Mouse (Mus musculus) testis, postnatal 14 days (tissue): ENCODE measurements around the gene Csnk1e.

Experiments used
- DNase-seq: peaks from one replicate; pipeline ENCODE4 v3.0.0; 2021; ENCODE audit warnings: low spot score

Csnk1e gene

DNA sequence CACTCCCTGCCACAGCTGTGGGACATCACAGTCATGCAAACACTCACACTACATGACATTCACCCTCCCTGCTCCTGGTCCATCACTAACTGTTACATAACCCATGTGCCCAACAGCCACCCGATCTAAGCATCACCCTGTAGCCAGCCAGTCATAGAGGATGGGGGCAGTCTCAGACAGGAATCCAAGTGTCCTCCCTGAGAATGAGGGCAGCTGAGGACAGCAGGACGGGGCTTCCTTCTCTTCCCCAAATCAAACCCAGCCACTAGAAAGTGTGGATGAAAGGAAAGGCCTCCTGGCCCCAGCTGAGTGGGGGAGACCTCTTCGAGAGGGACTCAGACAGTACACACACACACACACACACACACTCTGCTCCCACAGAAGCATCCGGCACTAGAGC is 60.5 kb downstream of the Csnk1e start:
- DNase-seq = no peak

DNA sequence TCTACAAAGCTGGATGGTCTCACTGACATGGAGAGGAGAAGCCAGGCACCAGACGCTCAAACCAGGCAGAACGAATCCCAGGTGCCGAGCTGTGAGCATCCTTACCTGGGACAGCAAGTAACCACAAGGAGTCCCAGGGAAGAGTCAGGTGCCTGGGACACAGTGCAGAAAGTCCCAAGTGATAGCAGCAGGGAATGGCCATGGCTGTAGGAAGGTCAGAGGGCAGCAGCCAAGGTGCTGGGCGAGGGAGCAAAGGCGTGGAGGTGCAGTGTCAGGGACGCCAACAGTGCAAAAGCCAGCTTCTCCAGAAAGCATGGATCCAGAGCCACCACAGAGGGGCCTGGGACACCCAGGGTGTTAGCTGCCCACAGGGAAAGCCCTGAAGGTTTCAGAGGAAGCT is 62.3 kb downstream of the Csnk1e start:
- no peak for DNase-seq

DNA sequence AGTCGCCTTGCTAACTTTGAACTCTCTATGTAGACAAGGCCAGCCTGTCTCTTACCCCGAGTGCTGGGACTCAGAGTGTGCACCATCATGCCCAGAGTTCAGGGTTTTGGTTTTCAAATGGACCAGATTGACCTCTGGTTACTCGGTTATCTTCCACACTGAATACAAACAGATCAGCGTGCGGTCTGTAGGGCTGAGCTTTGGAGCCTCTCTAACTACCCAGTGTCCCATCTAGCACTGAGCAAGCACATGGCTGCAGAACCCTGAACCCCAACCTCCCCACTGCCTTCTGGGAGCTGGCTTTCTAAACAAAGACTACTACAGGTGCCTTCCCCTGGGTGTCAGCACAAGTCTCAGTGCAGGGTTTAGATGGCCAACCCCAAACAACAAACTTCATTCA is 62.8 kb downstream of the Csnk1e start:
- no peak for DNase-seq

DNA sequence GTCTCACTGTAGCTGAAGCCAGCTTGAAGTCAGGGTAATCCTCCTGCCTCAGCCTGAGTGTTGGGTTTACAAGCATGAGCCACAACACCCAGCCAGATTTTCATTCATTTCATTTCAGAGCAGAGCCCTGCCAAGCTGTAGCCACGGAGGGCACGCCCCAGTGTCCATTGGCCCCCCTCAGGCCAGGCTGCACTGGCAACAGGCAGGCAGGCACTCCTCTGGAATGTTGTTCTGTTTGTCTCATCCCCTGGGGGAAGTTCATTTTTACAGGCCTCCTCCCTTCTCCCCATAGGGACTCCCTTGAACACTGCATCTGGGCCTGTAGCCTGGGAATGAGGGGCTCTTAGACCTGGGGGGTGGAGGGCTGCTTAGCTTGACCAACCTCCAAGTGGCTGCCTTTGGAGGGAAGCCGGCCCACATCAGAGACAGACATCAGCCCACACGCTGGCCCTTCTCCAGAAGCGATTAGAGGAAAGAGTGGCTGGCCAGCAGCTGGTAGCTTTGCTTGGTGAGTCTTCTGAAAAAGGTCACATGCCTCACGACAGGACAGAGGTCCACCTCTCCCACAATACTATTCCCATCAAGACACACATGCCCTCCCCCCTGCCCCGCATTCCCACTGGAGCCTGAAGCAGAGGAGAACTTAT is 63.8 kb downstream of the Csnk1e start:
- DNase-seq = peak; percentile 52

DNA sequence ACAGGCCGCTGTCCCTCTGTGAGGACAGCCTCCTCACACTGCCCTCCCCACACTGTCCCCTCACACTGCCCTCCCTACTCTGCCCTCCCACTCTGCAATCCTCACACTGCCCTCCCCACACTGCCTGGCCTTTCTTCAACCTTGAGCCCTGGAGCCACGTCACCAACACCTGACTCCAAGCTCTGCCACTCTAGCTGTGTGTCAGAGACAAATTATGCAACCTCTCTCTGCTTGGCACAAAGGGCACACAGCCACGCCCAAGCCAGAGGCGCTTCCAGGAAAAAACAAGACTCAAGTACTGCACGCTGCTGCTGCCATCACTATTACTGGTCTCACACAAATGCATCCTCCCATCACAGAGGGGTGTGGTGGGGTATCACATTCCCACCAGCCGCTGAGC is 64.9 kb downstream of the Csnk1e start:
- no peak for DNase-seq

GRCm38 (mm10) chr15:79388171-79388570 is 67.2 kb downstream of the Csnk1e start:
- DNase-seq = no peak

- no peak for DNase-seq
These were observed 67.8 kb downstream of the Csnk1e start for GRCm38 (mm10) chr15:79387611-79388010.

DNA sequence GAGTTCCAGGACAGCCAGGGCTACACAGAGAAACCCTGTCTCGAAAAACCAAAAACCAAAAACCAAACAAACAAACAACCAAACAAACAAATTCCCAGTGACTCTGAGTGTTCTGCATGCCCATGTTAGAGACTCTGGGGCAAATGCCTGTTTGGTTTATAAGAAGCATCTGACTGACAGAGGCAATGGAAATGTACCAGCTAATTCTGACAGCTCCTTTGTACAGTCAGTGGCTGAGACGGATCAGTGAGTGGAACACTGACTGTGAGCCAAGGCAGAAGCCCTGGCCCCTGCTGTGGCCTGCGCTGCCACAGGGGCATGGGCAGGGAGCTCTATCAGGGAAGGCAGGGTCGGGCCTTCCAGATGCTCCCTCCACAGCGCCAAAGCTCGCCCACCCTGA is 68.3 kb downstream of the Csnk1e start:
- DNase-seq = no peak

GRCm38 (mm10) chr15:79381644-79382043 is 73.7 kb downstream of the Csnk1e start:
- no peak for DNase-seq

DNA sequence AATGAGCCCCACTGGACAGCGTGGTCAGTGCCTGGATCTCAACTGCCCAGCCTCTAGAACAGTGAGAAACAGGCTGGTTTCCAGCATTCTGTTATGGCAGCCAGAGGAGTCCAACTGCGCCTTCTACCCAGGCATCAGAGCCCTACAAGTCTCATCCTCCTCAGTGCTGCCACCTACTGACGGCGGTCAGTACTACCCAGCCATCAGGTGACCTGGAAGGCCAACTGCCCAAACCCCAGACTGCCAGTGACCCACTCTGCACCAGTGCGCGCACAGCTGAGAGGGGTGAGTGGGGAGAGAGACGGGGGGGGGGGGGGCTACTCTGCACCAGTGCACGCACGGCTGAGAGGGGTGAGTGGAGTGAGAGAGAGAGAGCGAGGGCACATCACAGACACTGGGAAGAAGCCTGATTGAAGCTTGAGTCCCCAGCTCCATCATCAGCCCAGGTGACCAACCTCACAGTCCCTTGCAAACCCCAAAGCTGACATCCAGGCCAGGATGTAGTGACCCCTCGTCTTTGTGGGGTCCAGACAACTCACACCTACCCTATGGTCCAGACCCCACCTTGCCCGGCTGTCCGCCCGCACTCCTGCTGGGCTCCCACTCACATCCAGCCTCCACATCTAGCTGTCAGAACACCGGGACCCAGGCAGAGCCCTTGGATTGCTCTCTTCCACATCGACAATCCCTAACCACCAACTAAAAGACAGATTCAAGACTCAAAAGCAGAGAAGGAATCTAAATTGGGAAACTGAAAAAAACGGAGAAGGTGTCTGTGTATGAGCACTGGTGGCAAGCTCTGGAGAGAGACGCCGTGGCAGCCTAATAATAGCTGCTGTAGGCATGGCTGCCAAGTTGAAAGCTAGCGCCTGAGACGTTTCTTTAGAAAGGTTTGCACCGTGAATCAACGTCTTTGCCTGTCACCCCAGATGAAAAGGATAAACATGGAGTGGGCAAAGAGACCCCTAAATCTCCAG is 74.6 kb downstream of the Csnk1e start:
- no peak for DNase-seq

GRCm38 (mm10) chr15:79379658-79380057 is 75.7 kb downstream of the Csnk1e start:
- DNase-seq = no peak

- DNase-seq = no peak
These were observed 76.8 kb downstream of the Csnk1e start for GRCm38 (mm10) chr15:79378608-79379007.

GRCm38 (mm10) chr15:79377681-79378080 is 77.7 kb downstream of the Csnk1e start:
- peak; percentile 54 for DNase-seq

- DNase-seq = no peak
These were observed 80.6 kb downstream of the Csnk1e start for GRCm38 (mm10) chr15:79374760-79375159.

GRCm38 (mm10) chr15:79370281-79370843 is 85.0 kb downstream of the Csnk1e start:
- DNase-seq = no peak

DNA sequence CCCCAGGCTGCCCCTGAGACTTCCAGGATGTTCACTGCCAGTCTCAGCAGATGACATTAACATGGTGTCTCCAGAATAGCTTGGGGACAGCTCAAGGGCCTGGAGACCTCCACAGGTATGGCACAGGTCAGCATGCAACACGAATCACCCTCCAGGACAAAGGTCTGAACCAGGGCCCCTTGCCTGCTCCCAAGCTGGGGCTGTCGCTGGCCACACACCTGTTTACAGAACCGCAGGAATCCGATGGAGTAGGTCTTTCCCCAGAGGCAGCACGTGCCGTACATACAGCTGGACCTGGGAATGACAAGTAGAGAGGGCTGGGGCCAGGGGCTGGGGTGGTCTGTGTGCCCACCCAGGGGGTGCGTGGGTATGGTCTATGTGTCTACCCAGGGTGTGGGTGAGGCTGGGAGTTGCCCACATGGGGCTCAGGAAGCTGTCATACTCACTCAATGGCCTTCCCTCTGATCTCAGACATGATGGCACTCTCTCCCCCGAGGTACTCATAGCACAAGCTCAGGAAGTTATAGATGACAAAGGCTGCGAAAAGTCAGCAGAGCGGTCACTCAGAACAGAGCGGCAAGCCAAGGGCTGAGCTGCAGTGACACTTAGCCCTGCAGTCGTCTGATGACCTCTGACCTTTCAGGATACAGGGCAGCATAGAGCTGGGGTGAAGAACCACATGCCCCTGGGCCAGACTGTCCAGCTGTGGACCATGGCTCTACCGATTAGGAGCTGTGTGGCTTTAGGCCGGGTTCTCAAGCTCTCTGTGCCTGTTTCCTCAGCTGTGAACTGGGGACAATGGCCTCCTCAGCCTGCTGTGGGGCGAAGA is 85.7 kb downstream of the Csnk1e start:
- no peak for DNase-seq

DNA sequence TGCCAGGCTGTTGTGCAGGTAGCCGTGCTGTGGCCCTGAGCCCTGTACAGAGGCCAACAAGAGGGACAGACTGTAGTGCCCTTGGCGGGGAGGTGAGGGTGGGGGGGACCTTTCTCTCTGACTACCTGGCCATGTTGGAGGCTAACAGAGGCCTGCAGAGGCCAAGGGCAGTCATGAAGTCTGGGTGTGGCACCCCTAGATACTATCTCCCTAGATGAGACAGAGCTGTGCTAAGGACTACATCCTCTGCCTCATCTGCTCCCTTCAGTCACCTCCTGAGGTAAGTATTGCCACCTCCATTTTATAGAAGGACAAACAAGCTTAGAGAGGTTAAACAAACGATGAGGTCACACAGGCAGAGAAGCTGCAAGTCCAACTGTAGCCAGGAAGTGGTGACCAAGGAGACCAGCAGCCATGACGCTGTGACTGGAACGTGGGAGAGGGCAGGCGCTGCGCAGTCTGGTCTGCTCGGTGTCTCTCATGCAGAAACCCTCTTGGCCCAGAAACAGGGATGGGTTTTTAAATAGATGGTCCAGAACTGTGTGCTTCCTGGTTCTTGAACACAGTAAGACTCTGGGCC is 86.4 kb downstream of the Csnk1e start:
- no peak for DNase-seq

- no peak for DNase-seq
These were observed 87.0 kb downstream of the Csnk1e start for GRCm38 (mm10) chr15:79368313-79368811.
